Mouse (Mus musculus): Measurements from ENCODE around the gene AC134908.4.

DNA sequence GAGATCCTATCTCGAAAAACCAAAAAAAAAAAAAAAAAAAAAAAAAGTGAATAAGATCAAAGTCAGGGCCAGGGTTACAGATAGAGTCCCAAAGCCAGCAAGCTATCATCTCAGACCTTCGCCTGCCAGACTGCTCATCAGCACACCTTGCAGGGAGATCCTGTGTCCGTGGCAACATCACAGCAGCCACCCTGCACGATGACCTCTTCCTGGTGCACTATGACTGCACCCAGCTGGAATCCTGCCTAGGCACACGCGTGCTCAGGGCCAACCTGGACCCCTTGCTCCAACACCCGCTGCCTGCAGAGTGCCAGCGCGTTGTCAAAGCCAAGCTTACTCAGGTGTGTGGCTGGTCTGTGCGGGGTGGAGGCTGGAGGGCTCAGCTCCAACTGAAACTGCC is 51.1 kb downstream of the AC134908.4 start:
- no peak for TF ChIP-seq CTCF (IDR thresholded peaks at IDR 0.05; ENCODE audit: borderline replicate concordance, insufficient read depth, low read depth, low read length)
- no peak for TF ChIP-seq POLR2A (IDR thresholded peaks at IDR 0.05; ENCODE audit: borderline replicate concordance, insufficient read depth, low read length)

Measured in cerebellum, adult 2 months (tissue).